Mouse (Mus musculus): ENCODE measurements around the gene Hmcn2. TPM values are rescaled to one million over a fixed set of nuclear protein-coding genes. Genes with fewer than 3 reads are reported as not detected.

The Hmcn2 gene
- polyA plus RNA-seq, 1 experiment = not detected

DNA sequence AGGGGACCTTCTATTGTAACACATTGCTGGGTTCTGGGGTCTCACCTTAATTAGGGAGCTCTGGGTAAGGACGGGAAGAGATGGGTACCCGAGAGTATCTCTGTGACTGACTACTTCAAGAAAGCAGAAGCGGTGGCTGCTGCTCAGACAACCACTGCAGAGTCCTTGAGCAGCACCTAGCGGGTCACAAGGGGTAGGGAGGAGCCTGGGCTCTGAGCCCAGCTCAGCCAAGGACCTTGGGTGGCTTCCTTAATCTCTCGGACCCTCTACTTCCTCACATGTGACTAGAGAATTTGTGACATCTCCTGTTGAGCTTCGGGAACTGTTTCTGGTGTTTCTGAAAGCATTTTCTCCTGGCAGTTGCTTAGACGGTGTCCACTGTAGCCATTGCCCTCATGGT, 45.1 kb downstream of the Hmcn2 start:
- 86% methylated on average over 7 of the region's 7 CpGs for WGBS

DNA sequence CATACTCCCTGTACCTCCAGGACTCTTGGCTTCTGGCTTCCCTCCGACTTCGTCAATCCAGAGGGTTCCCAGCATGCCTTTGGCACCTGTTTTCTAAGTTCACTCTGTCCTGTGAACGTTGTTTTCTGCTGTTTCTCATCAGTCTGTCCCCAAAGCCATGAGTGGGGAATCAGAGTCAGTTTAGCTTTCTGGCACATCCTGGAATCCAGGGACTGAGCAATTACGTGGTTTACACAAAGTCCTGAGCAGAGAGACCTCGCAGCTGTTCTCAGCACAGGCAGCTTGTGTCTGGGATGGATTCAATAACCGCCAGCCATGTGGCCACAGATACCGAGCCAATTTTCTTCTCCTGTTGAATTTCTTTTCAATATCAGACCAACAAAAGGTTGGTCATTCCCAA, 53.0 kb downstream of the Hmcn2 start:
- WGBS = 72% methylated on average over 7 of the region's 7 CpGs
- H3K4me3 ChIP-seq (ENCODE audit: insufficient read depth, low read depth, low read length) = no peak overlapping the region
- no peak overlapping the region for H3K27ac ChIP-seq (ENCODE audit: insufficient read depth, low read depth, low read length)
- H3K4me1 ChIP-seq (ENCODE audit: control insufficient read depth, insufficient read depth, low read length) = no peaks in the 10 kb centered on the region
- TF ChIP-seq CTCF (IDR thresholded peaks at IDR 0.05; ENCODE audit: insufficient read depth, low read depth, low read length) = no peak
- no peak for TF ChIP-seq POLR2A (IDR thresholded peaks at IDR 0.05; ENCODE audit: insufficient read depth, low read depth, low read length)

More for the DNA sequence above, 45.1 kb downstream of the Hmcn2 start:
- no peak for TF ChIP-seq POLR2A (IDR thresholded peaks at IDR 0.05; ENCODE audit: insufficient read depth, low read depth, low read length)
- TF ChIP-seq CTCF (IDR thresholded peaks at IDR 0.05; ENCODE audit: insufficient read depth, low read depth, low read length) = no peak
- Histone ChIP-seq H3K27ac (ENCODE audit: insufficient read depth, low read depth, low read length) (no peak overlapping the region), H3K4me3 (ENCODE audit: insufficient read depth, low read depth, low read length) (no peak overlapping the region), H3K4me1 (ENCODE audit: control insufficient read depth, insufficient read depth, low read length) (no peaks in the 10 kb centered on the region)

DNA sequence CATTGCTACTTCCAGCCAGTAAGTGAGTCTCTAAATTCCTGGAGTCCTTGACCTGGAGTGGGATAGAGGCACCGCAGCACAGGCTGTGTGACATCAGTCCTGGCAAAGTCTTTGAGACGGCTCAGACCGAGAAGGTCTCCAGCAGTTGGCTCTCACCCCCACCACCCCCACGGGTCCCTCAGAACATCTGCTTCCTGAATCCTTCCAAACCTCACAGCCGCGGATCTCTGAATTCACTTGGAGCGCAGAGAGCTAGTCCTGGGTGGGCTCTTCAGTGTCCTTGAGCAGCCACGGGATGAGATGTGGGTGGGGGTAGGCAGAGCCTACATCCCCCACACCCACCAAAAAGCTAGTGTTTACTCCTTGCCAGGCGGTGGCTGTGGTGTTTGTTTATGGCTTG, 57.2 kb downstream of the Hmcn2 start:
- Histone ChIP-seq H3K27ac (ENCODE audit: insufficient read depth, low read depth, low read length) (no peak overlapping the region), H3K4me3 (ENCODE audit: insufficient read depth, low read depth, low read length) (no peak overlapping the region), H3K4me1 (ENCODE audit: control insufficient read depth, insufficient read depth, low read length) (peaks cover 11% of the 10 kb centered on the region)
- 59% methylated on average over 9 of the region's 9 CpGs for WGBS
- TF ChIP-seq POLR2A (IDR thresholded peaks at IDR 0.05; ENCODE audit: insufficient read depth, low read depth, low read length) = no peak
- TF ChIP-seq CTCF (IDR thresholded peaks at IDR 0.05; ENCODE audit: insufficient read depth, low read depth, low read length) = no peak

DNA sequence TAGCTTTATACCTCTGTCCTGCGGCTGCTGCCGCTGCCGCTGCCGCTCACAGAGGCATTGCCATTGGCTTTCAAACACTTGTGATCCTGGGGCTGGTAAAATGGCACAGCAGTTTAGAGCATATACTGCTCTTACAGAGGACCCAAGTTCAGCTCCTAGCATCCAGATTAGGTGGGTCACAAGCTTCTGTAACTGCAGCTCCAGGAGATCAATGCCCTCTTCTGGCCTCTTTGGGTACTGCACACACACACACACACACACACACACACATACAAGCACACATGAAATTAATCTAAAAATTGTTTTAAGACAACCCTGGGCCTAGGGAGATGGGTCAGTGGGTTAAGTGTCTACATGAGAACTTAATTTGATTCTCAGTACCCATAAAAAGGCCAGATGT, 58.0 kb downstream of the Hmcn2 start:
- no peak for TF ChIP-seq POLR2A (IDR thresholded peaks at IDR 0.05; ENCODE audit: insufficient read depth, low read depth, low read length)

DNA sequence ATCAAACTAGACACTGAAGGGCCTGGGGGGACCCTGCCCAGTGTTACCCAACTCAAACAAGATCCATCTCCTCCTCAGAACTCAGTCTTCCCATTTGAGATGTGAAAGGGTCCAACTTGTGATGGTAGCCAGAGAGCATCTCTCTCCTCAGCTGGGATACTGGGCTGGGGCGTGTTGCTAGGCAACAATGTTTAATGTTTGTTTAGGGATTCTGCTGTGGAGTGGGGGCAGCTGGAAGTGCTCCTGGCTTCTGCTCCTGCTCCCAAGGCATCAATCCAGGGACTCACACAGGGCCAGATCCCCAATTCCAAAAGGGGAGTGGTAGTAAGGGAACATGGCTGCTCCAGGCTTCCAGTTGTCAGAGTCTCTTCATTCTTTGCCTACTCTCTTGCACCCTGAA, 60.2 kb downstream of the Hmcn2 start:
- Histone ChIP-seq H3K4me3 (ENCODE audit: insufficient read depth, low read depth, low read length) (no peak overlapping the region), H3K4me1 (ENCODE audit: control insufficient read depth, insufficient read depth, low read length) (peaks cover 11% of the 10 kb centered on the region), H3K27ac (ENCODE audit: insufficient read depth, low read depth, low read length) (no peak overlapping the region)
- WGBS = 37% methylated on average over 1 of the region's 1 CpGs
- TF ChIP-seq POLR2A (IDR thresholded peaks at IDR 0.05; ENCODE audit: insufficient read depth, low read depth, low read length) (no peak), CTCF (IDR thresholded peaks at IDR 0.05; ENCODE audit: insufficient read depth, low read depth, low read length) (no peak)

More for the DNA sequence above, 58.0 kb downstream of the Hmcn2 start:
- H3K4me1 ChIP-seq (ENCODE audit: control insufficient read depth, insufficient read depth, low read length) = peaks cover 11% of the 10 kb centered on the region
- no peak overlapping the region for H3K4me3 ChIP-seq (ENCODE audit: insufficient read depth, low read depth, low read length)
- no peak overlapping the region for H3K27ac ChIP-seq (ENCODE audit: insufficient read depth, low read depth, low read length)
- WGBS = 100% methylated on average over 4 of the region's 4 CpGs

GRCm38 (mm10) chr2:31376057-31376456, 61.8 kb downstream of the Hmcn2 start:
- 68% methylated on average over 3 of the region's 3 CpGs for WGBS
- TF ChIP-seq POLR2A (IDR thresholded peaks at IDR 0.05; ENCODE audit: insufficient read depth, low read depth, low read length) (no peak), CTCF (IDR thresholded peaks at IDR 0.05; ENCODE audit: insufficient read depth, low read depth, low read length) (no peak)
- Histone ChIP-seq H3K27ac (ENCODE audit: insufficient read depth, low read depth, low read length) (no peak overlapping the region), H3K4me1 (ENCODE audit: control insufficient read depth, insufficient read depth, low read length) (peaks cover 11% of the 10 kb centered on the region), H3K4me3 (ENCODE audit: insufficient read depth, low read depth, low read length) (no peak overlapping the region)

- WGBS = 82% methylated on average over 2 of the region's 2 CpGs
- peaks cover 11% of the 10 kb centered on the region for H3K4me1 ChIP-seq (ENCODE audit: control insufficient read depth, insufficient read depth, low read length)
- TF ChIP-seq CTCF (IDR thresholded peaks at IDR 0.05; ENCODE audit: insufficient read depth, low read depth, low read length) (no peak), POLR2A (IDR thresholded peaks at IDR 0.05; ENCODE audit: insufficient read depth, low read depth, low read length) (no peak)
- no peak overlapping the region for H3K4me3 ChIP-seq (ENCODE audit: insufficient read depth, low read depth, low read length)
- H3K27ac ChIP-seq (ENCODE audit: insufficient read depth, low read depth, low read length) = no peak overlapping the region
Measured at GRCm38 (mm10) chr2:31377481-31377880, 63.3 kb downstream of the Hmcn2 start.

DNA sequence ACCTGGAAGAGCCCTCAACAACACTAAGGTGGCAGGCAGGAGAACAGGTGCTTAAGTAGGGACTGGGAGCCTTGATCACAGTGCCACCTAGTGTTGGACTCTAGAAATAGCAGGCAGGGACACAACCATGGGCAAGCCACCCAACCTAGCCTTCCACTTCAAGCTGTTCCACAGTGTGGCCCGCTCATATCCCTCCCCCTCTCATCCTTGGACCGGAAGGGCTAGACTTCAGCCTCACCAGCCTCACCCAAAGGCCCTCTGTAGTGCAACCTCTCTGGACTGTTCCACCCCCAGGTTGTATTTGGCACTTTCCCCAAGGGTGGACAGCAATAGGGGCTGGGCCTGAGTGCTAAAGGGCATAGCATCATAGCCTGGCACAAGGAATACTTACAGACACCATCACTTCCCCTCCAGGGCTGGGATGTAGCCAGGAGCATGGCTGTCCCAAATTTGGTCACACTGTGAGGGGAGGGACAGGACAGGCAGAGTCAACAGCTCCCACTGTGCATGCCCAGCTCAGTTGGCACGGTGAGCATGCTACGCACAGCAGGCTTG, 67.2 kb downstream of the Hmcn2 start:
- WGBS = 38% methylated on average over 4 of the region's 4 CpGs
- no peak overlapping the region for H3K27ac ChIP-seq (ENCODE audit: insufficient read depth, low read depth, low read length)
- no peak overlapping the region for H3K4me3 ChIP-seq (ENCODE audit: insufficient read depth, low read depth, low read length)
- TF ChIP-seq POLR2A (IDR thresholded peaks at IDR 0.05; ENCODE audit: insufficient read depth, low read depth, low read length) (no peak), CTCF (IDR thresholded peaks at IDR 0.05; ENCODE audit: insufficient read depth, low read depth, low read length) (peak; percentile 42)
- H3K4me1 ChIP-seq (ENCODE audit: control insufficient read depth, insufficient read depth, low read length) = no peaks in the 10 kb centered on the region

DNA sequence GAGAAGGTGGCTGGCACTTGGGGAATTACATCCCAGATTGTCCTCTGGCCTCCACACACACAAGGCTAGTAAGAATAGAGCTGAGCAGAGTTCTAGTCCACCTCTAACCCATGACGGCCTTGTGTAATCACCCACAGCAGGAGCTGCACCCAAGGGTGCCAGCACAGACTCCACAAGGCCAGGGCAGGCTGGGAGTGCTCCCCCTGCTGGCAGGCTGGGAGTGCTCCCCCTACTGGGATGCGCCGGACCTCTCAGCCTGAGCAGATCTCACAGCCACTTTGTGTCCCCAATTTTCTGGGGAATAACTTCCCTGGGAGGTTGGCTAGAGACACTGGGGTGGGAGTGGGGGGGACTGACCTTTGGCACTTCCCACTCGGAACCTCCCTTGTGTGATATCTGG, 68.7 kb downstream of the Hmcn2 start:
- 24% methylated on average over 4 of the region's 4 CpGs for WGBS
- Histone ChIP-seq H3K4me1 (ENCODE audit: control insufficient read depth, insufficient read depth, low read length) (no peaks in the 10 kb centered on the region), H3K27ac (ENCODE audit: insufficient read depth, low read depth, low read length) (no peak overlapping the region), H3K4me3 (ENCODE audit: insufficient read depth, low read depth, low read length) (no peak overlapping the region)
- TF ChIP-seq CTCF (IDR thresholded peaks at IDR 0.05; ENCODE audit: insufficient read depth, low read depth, low read length) = peak; percentile 89
- TF ChIP-seq POLR2A (IDR thresholded peaks at IDR 0.05; ENCODE audit: insufficient read depth, low read depth, low read length) = no peak

DNA sequence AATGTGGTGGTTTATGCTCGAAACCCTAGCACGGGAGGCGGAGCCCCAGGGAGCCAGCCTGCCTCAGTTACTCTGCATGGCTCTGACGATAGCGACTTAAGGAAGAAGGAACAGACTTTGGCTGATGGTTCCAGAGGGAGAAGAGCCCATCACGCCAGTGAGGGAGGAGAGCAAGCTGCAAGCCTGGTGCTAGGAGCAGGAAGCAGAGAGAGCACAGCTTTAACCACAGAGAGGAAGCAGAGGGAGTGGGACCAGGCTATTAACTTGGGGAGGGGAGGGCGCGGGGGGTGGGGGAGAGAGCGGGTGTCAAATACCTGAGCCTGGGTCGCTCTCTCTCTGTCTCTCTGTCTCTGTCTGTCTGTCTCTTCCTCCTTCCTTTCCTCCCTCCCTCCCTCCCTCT, 102.8 kb downstream of the Hmcn2 start:
- Histone ChIP-seq H3K4me3 (ENCODE audit: insufficient read depth, low read depth, low read length) (no peak overlapping the region), H3K4me1 (ENCODE audit: control insufficient read depth, insufficient read depth, low read length) (no peaks in the 10 kb centered on the region), H3K27ac (ENCODE audit: insufficient read depth, low read depth, low read length) (no peak overlapping the region)
- TF ChIP-seq POLR2A (IDR thresholded peaks at IDR 0.05; ENCODE audit: insufficient read depth, low read depth, low read length) = no peak
- TF ChIP-seq CTCF (IDR thresholded peaks at IDR 0.05; ENCODE audit: insufficient read depth, low read depth, low read length) = no peak
- WGBS = 68% methylated on average over 10 of the region's 10 CpGs
